ENCODE assay signal across 9 mouse cellular contexts in genomic region chr3:137622895-137623580, GRCm38 (mm10). TPM values are rescaled to one million over a fixed set of nuclear protein-coding genes. Genes with fewer than 3 reads are reported as not detected.
DNase-seq lines count a peak whose midpoint lies in the region; ATAC-seq lines count a peak whose summit lies in the region.
"Had no signal": no experiment of that assay in that cellular context is flagged by ENCODE, and none has a peak within 500 bp of the region (broad histone marks: within the 10 kb centered on the region; RNA-seq: fewer than 3 reads in every experiment).

No protein-coding gene starts in this region.

- H3K4me3 ChIP-seq in limb, embryonic 10.5 days = peak overlapping the region; percentile 64
- H3K4me3 ChIP-seq in stomach, embryonic 14.5 days (ENCODE audit: low read depth, low read length) = peak overlapping the region; percentile 45

- H3K27me3 ChIP-seq in limb, embryonic 10.5 days (ENCODE audit: low read depth, poor library complexity, severe bottlenecking) = peaks cover 31% of the 10 kb centered on the region
- no peaks in the 10 kb centered on the region for H3K27me3 ChIP-seq in stomach, embryonic 14.5 days (ENCODE audit: control insufficient read depth, insufficient read depth, low read length)

- no peak for DNase-seq in cerebellum, adult 18-20 months
- peak; percentile 20 for DNase-seq in ovary, postnatal 36 days (ENCODE audit: low spot score)
- no peak for DNase-seq in ovary, adult 18-20 months (ENCODE audit: low spot score)
- DNase-seq in limb, embryonic 10.5 days (ENCODE audit: low spot score) = no peak
- no peak for DNase-seq in left cerebral cortex, adult 11 months (ENCODE audit: low spot score)

- H3K9me3 ChIP-seq in limb, embryonic 10.5 days (replicated peaks) = no peaks in the 10 kb centered on the region
- H3K9me3 ChIP-seq in stomach, embryonic 14.5 days (ENCODE audit: control insufficient read depth, low read depth, low read length) = no peaks in the 10 kb centered on the region

- peak overlapping the region; percentile 84 for H3K4me2 ChIP-seq in stomach, embryonic 14.5 days (replicated peaks; ENCODE audit: low read depth, low read length)

- no peak overlapping the region for H3K9ac ChIP-seq in stomach, embryonic 14.5 days (replicated peaks; ENCODE audit: low read depth, low read length)

- ATAC-seq in cerebellum, adult (ENCODE audit: insufficient number of reproducible peaks, low FRiP score, low TSS enrichment) = 0 out of 2 replicates have a peak, but pooled peaks have one; percentile 12
- ATAC-seq in stomach, embryonic 14.5 days (ENCODE audit: insufficient number of reproducible peaks, insufficient read depth, low FRiP score, low read depth) = no peak
- no peak for ATAC-seq in monocyte, adult 5-6 weeks (replicated peaks; ENCODE audit: insufficient number of reproducible peaks, low FRiP score, low TSS enrichment, poor library complexity, severe bottlenecking)

- peak overlapping the region; percentile 69; the same call in 1 of the 2 replicates for H3K27ac ChIP-seq in limb, embryonic 10.5 days
- H3K27ac ChIP-seq in stomach, embryonic 14.5 days (ENCODE audit: low read length) = no peak overlapping the region

- WGBS in limb, embryonic 10.5 days = 34% methylated on average over 14 of the region's 14 CpGs
- WGBS in stomach, embryonic 14.5 days = 35% methylated on average over 14 of the region's 14 CpGs

- H3K4me1 ChIP-seq in limb, embryonic 10.5 days = peaks cover 13% of the 10 kb centered on the region
- H3K4me1 ChIP-seq in stomach, embryonic 14.5 days (ENCODE audit: control insufficient read depth, insufficient read depth, low read length) = no peaks in the 10 kb centered on the region

- H3K36me3 ChIP-seq in limb, embryonic 10.5 days = no peaks in the 10 kb centered on the region
- no peaks in the 10 kb centered on the region for H3K36me3 ChIP-seq in stomach, embryonic 14.5 days (ENCODE audit: control insufficient read depth, insufficient read depth, low read length)

RNA-seq across cellular contexts. Expression of gene Ddit4l, which starts 1.6 kb away (rescaled TPM):
- 3.8 and 6.3 TPM in 2 replicates for polyA plus RNA-seq in limb, embryonic 10.5 days (2016; fragmentation: Nextera tagmentation; extraction: Ambion mirVana)
- polyA plus RNA-seq in stomach, embryonic 14.5 days (2014; fragmentation: Nextera tagmentation; extraction: Ambion mirVana) = 3.8 and 6.4 TPM in 2 replicates
- not detected in 3 replicates for total RNA-seq in monocyte, adult 5-6 weeks (2017)
- polyA plus RNA-seq: erythroblast, embryonic 14.5 days had no signal

RNA-seq across cellular contexts. Expression of gene Gm21962, which starts 48.3 kb away (rescaled TPM):
- polyA plus RNA-seq in limb, embryonic 10.5 days (2016; fragmentation: Nextera tagmentation; extraction: Ambion mirVana) = not detected in 2 replicates
- not detected in 2 replicates for polyA plus RNA-seq in stomach, embryonic 14.5 days (2014; fragmentation: Nextera tagmentation; extraction: Ambion mirVana)
- 0.57 TPM in 1 of 3 replicates, not detected in the others for total RNA-seq in monocyte, adult 5-6 weeks (2017)
- polyA plus RNA-seq: erythroblast, embryonic 14.5 days had no signal
